Mouse (Mus musculus): ENCODE measurements around the gene Tbc1d9b. TPM values are rescaled to one million over a fixed set of nuclear protein-coding genes. Genes with fewer than 3 reads are reported as not detected.

Tbc1d9b gene
- polyA plus RNA-seq, 1 experiment, result 10.9 TPM

GRCm38 (mm10) chr11:50177111-50177510, 45.9 kb downstream of the Tbc1d9b start:
- Histone ChIP-seq H3K4me3 (ENCODE audit: control insufficient read depth, low read depth, low read length) (no peak overlapping the region), H3K36me3 (ENCODE audit: control insufficient read depth, insufficient read depth, low read length) (peaks cover 5% of the 10 kb centered on the region), H3K27ac (ENCODE audit: control insufficient read depth, insufficient read depth, low read depth, low read length) (peak overlapping the region; percentile 30; the same call in 1 of the 2 replicates), H3K4me1 (ENCODE audit: control insufficient read depth, insufficient read depth, low read length) (peaks cover 2% of the 10 kb centered on the region; the same call in 1 of the 2 replicates), H3K27me3 (ENCODE audit: control insufficient read depth, insufficient read depth, low read length) (no peaks in the 10 kb centered on the region)
- TF ChIP-seq CTCF (IDR thresholded peaks at IDR 0.05; ENCODE audit: control insufficient read depth, insufficient read depth, insufficient replicate concordance, low read depth, low read length) (no peak), POLR2A (IDR thresholded peaks at IDR 0.05; ENCODE audit: control insufficient read depth, low read depth, low read length) (no peak)

GRCm38 (mm10) chr11:50178532-50179488, 47.6 kb downstream of the Tbc1d9b start:
- Histone ChIP-seq H3K36me3 (ENCODE audit: control insufficient read depth, insufficient read depth, low read length) (peaks cover 5% of the 10 kb centered on the region), H3K27ac (ENCODE audit: control insufficient read depth, insufficient read depth, low read depth, low read length) (no peak overlapping the region), H3K4me3 (ENCODE audit: control insufficient read depth, low read depth, low read length) (no peak overlapping the region), H3K4me1 (ENCODE audit: control insufficient read depth, insufficient read depth, low read length) (peaks cover 2% of the 10 kb centered on the region; the same call in 1 of the 2 replicates), H3K27me3 (ENCODE audit: control insufficient read depth, insufficient read depth, low read length) (no peaks in the 10 kb centered on the region)
- TF ChIP-seq POLR2A (IDR thresholded peaks at IDR 0.05; ENCODE audit: control insufficient read depth, low read depth, low read length) (no peak), CTCF (IDR thresholded peaks at IDR 0.05; ENCODE audit: control insufficient read depth, insufficient read depth, insufficient replicate concordance, low read depth, low read length) (no peak)

GRCm38 (mm10) chr11:50180478-50181231, 49.5 kb downstream of the Tbc1d9b start:
- Histone ChIP-seq H3K4me3 (ENCODE audit: control insufficient read depth, low read depth, low read length) (no peak overlapping the region), H3K36me3 (ENCODE audit: control insufficient read depth, insufficient read depth, low read length) (peaks cover 5% of the 10 kb centered on the region), H3K27me3 (ENCODE audit: control insufficient read depth, insufficient read depth, low read length) (no peaks in the 10 kb centered on the region), H3K27ac (ENCODE audit: control insufficient read depth, insufficient read depth, low read depth, low read length) (no peak overlapping the region), H3K4me1 (ENCODE audit: control insufficient read depth, insufficient read depth, low read length) (no peaks in the 10 kb centered on the region; the same call in 1 of the 2 replicates)
- TF ChIP-seq POLR2A (IDR thresholded peaks at IDR 0.05; ENCODE audit: control insufficient read depth, low read depth, low read length) (no peak), CTCF (IDR thresholded peaks at IDR 0.05; ENCODE audit: control insufficient read depth, insufficient read depth, insufficient replicate concordance, low read depth, low read length) (no peak)

GRCm38 (mm10) chr11:50182702-50183101, 51.5 kb downstream of the Tbc1d9b start:
- H3K27me3 ChIP-seq (ENCODE audit: control insufficient read depth, insufficient read depth, low read length), result no peaks in the 10 kb centered on the region
- H3K4me3 ChIP-seq (ENCODE audit: control insufficient read depth, low read depth, low read length), result no peak overlapping the region
- H3K4me1 ChIP-seq (ENCODE audit: control insufficient read depth, insufficient read depth, low read length), result no peaks in the 10 kb centered on the region
- H3K27ac ChIP-seq (ENCODE audit: control insufficient read depth, insufficient read depth, low read depth, low read length), result no peak overlapping the region
- TF ChIP-seq POLR2A (IDR thresholded peaks at IDR 0.05; ENCODE audit: control insufficient read depth, low read depth, low read length) (no peak), CTCF (IDR thresholded peaks at IDR 0.05; ENCODE audit: control insufficient read depth, insufficient read depth, insufficient replicate concordance, low read depth, low read length) (no peak)
- H3K36me3 ChIP-seq (ENCODE audit: control insufficient read depth, insufficient read depth, low read length), result peaks cover 5% of the 10 kb centered on the region

DNA sequence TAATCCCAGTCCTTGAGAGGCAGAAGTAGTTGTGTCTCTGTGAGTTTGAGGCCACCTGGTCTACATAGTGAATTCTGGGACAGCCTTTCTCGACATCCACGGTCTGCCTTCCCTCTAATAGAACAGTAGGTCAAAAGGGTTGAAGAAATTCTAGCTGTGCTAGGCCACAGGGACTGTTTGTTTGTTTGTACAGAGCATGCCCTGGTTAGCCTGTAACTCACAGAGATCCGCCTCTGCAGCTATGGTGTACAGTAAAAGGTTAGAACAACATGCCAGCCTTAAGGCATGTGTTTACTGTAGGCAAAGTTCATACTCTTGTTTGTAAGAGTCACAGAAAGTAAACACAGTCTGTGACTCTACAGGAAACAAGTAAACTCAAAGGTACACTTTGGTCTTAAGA, 53.6 kb downstream of the Tbc1d9b start:
- no peaks in the 10 kb centered on the region for H3K4me1 ChIP-seq (ENCODE audit: control insufficient read depth, insufficient read depth, low read length)
- H3K36me3 ChIP-seq (ENCODE audit: control insufficient read depth, insufficient read depth, low read length), result 0 out of 2 replicates have a peak, but pooled peaks cover 1% of the 10 kb centered on the region
- no peaks in the 10 kb centered on the region for H3K27me3 ChIP-seq (ENCODE audit: control insufficient read depth, insufficient read depth, low read length)
- no peak for TF ChIP-seq POLR2A (IDR thresholded peaks at IDR 0.05; ENCODE audit: control insufficient read depth, low read depth, low read length)
- TF ChIP-seq CTCF (IDR thresholded peaks at IDR 0.05; ENCODE audit: control insufficient read depth, insufficient read depth, insufficient replicate concordance, low read depth, low read length), result no peak
- H3K4me3 ChIP-seq (ENCODE audit: control insufficient read depth, low read depth, low read length), result no peak overlapping the region
- H3K27ac ChIP-seq (ENCODE audit: control insufficient read depth, insufficient read depth, low read depth, low read length), result no peak overlapping the region

GRCm38 (mm10) chr11:50188682-50189081, 57.5 kb downstream of the Tbc1d9b start:
- no peak overlapping the region for H3K27ac ChIP-seq (ENCODE audit: control insufficient read depth, insufficient read depth, low read depth, low read length)
- H3K4me1 ChIP-seq (ENCODE audit: control insufficient read depth, insufficient read depth, low read length), result no peaks in the 10 kb centered on the region
- no peaks in the 10 kb centered on the region for H3K27me3 ChIP-seq (ENCODE audit: control insufficient read depth, insufficient read depth, low read length)
- TF ChIP-seq POLR2A (IDR thresholded peaks at IDR 0.05; ENCODE audit: control insufficient read depth, low read depth, low read length) (no peak), CTCF (IDR thresholded peaks at IDR 0.05; ENCODE audit: control insufficient read depth, insufficient read depth, insufficient replicate concordance, low read depth, low read length) (no peak)
- H3K36me3 ChIP-seq (ENCODE audit: control insufficient read depth, insufficient read depth, low read length), result no peaks in the 10 kb centered on the region
- H3K4me3 ChIP-seq (ENCODE audit: control insufficient read depth, low read depth, low read length), result no peak overlapping the region

GRCm38 (mm10) chr11:50190362-50190761, 59.2 kb downstream of the Tbc1d9b start:
- no peaks in the 10 kb centered on the region; the same call in 1 of the 2 replicates for H3K4me1 ChIP-seq (ENCODE audit: control insufficient read depth, insufficient read depth, low read length)
- H3K36me3 ChIP-seq (ENCODE audit: control insufficient read depth, insufficient read depth, low read length), result no peaks in the 10 kb centered on the region
- no peak overlapping the region for H3K4me3 ChIP-seq (ENCODE audit: control insufficient read depth, low read depth, low read length)
- peak overlapping the region; percentile 49; the same call in 1 of the 2 replicates for H3K27ac ChIP-seq (ENCODE audit: control insufficient read depth, insufficient read depth, low read depth, low read length)
- no peaks in the 10 kb centered on the region for H3K27me3 ChIP-seq (ENCODE audit: control insufficient read depth, insufficient read depth, low read length)
- TF ChIP-seq CTCF (IDR thresholded peaks at IDR 0.05; ENCODE audit: control insufficient read depth, insufficient read depth, insufficient replicate concordance, low read depth, low read length) (no peak), POLR2A (IDR thresholded peaks at IDR 0.05; ENCODE audit: control insufficient read depth, low read depth, low read length) (no peak)
